Mouse (Mus musculus) ES-E14 (cell line): ENCODE measurements around the gene Ccdc137. TPM values are rescaled to one million over a fixed set of nuclear protein-coding genes. Genes with fewer than 3 reads are reported as not detected.

Experiments
- DNase-seq: peaks from one replicate; pipeline ENCODE4 v3.0.0-alpha.2; 2013; ENCODE audit warnings: low read depth, low spot score
- H3K27ac ChIP-seq: 2 replicates; pipeline ENCODE4 v1.5.1; 2012; ENCODE audit warnings: low read depth, mild to moderate bottlenecking, low read length, moderate library complexity, mixed read lengths; ENCODE audit not compliant: poor library complexity, insufficient read depth, severe bottlenecking
- H3K36me3 ChIP-seq: 2 replicates; pipeline ENCODE4 v1.6.1; 2012; ENCODE audit warnings: mild to moderate bottlenecking, low read length, moderate library complexity, mixed read lengths; ENCODE audit not compliant: control insufficient read depth, poor library complexity, insufficient read depth, severe bottlenecking
- H3K4me1 ChIP-seq, 2 experiments: fragments of 150-350 bp in 1 of 2; sonication (generic) in 1 of 2; 2 replicates each; pipeline ENCODE4 v1.6.1; 2012; ENCODE audit warnings: low read length in 2 of 2, mild to moderate bottlenecking in 1 of 2, mixed read lengths in 1 of 2; ENCODE audit not compliant: control insufficient read depth in 2 of 2, insufficient read depth in 2 of 2, poor library complexity in 1 of 2
- H3K4me3 ChIP-seq, 2 experiments: fragments of 150-350 bp in 1 of 2; sonication (generic) in 1 of 2; 2 replicates each; pipeline ENCODE4 v1.5.1; 2012; ENCODE audit warnings: low read length in 2 of 2, low read depth in 1 of 2, mild to moderate bottlenecking in 1 of 2, mixed read lengths in 1 of 2; ENCODE audit not compliant: insufficient read depth in 1 of 2, poor library complexity in 1 of 2, severe bottlenecking in 1 of 2
- H3K9ac ChIP-seq: 2 replicates; pipeline ENCODE4 v1.6.1; 2012; ENCODE audit warnings: low read depth, mild to moderate bottlenecking, low read length, mixed read lengths; ENCODE audit not compliant: poor library complexity, insufficient read depth, severe bottlenecking
- H3K9me3 ChIP-seq: fragments of 150-350 bp; sonication (generic); 2 replicates; pipeline ENCODE4 v1.6.1; 2012; ENCODE audit warnings: low read depth, mild to moderate bottlenecking, low read length; ENCODE audit not compliant: control insufficient read depth, insufficient read depth
- CHD2 ChIP-seq: IDR thresholded peaks from 2 replicates; pipeline ENCODE4 v1.6.1; 2014; ENCODE audit warnings: mild to moderate bottlenecking, low read depth, low read length, inconsistent platforms
- HCFC1 ChIP-seq: IDR thresholded peaks from 2 replicates; pipeline ENCODE4 v1.6.1; 2012; ENCODE audit warnings: low read length, inconsistent platforms, borderline replicate concordance; ENCODE audit not compliant: insufficient read depth
- MAFK ChIP-seq: IDR thresholded peaks from 2 replicates; pipeline ENCODE4 v1.6.1; 2014; ENCODE audit warnings: mild to moderate bottlenecking, low read depth, low read length, inconsistent platforms; ENCODE audit not compliant: insufficient read depth
- ZC3H11A ChIP-seq: IDR thresholded peaks from 2 replicates; pipeline ENCODE4 v1.6.1; 2012; ENCODE audit warnings: low read depth, mild to moderate bottlenecking, inconsistent platforms, low read length, borderline replicate concordance
- ZNF384 ChIP-seq: IDR thresholded peaks from 2 replicates; pipeline ENCODE4 v1.6.1; 2012; ENCODE audit warnings: low read depth, low read length, inconsistent platforms
- in situ Hi-C, 2 experiments: fragments of 600-800 bp; cut with MboI; formaldehyde crosslinking; loops; one replicate each; pipeline ENCODE4 v1.15.1; 2025; ENCODE audit warnings: low sequenced_read_pairs in 2 of 2, inconsistent platforms in 1 of 2; ENCODE audit not compliant: unreplicated experiment in 2 of 2
- total RNA-seq: library from RNA; depleted of rRNA; stranded (reverse); fragments of 300-350 nt; gene quantifications from 2 replicates; pipeline ENCODE4 v1.2.3, GENCODE M21; 2012

Gene Ccdc137
- total RNA-seq, 1 experiment: 24.6 TPM

- peak overlapping the region; percentile 72 for H3K9ac ChIP-seq
- DNase-seq: no peak
- in situ Hi-C loops: no loop called here
- peak overlapping the region; percentile 72 to 84 for H3K4me3 ChIP-seq
- H3K9me3 ChIP-seq: no peaks in the 10 kb centered on the region
- H3K36me3 ChIP-seq: peaks cover 43% of the 10 kb centered on the region
- peaks cover 3 to 12% of the 10 kb centered on the region in 2 experiments; a peak in 1 of 4 replicates for H3K4me1 ChIP-seq
- H3K27ac ChIP-seq: no peak overlapping the region
- no peak for TF ChIP-seq MAFK
- no peak for TF ChIP-seq ZNF384
- TF ChIP-seq HCFC1: no peak
- no peak for TF ChIP-seq CHD2
- TF ChIP-seq ZC3H11A: no peak
Measured at GRCm38 (mm10) chr11:120492024-120492877, 34.3 kb downstream of the Ccdc137 start.

- no peak overlapping the region for H3K27ac ChIP-seq
- no peak overlapping the region for H3K9ac ChIP-seq
- peaks cover 3 to 12% of the 10 kb centered on the region in 2 experiments; a peak in 1 of 4 replicates for H3K4me1 ChIP-seq
- H3K36me3 ChIP-seq: peaks cover 40% of the 10 kb centered on the region
- H3K4me3 ChIP-seq: peak overlapping the region in 1 of 2 experiments; percentile 84; a peak in 2 of 4 replicates
- in situ Hi-C loops: no loop called here
- TF ChIP-seq ZC3H11A: no peak
- TF ChIP-seq MAFK: no peak
- no peak for TF ChIP-seq CHD2
- TF ChIP-seq ZNF384: no peak
- no peak for TF ChIP-seq HCFC1
- no peak for DNase-seq
- H3K9me3 ChIP-seq: no peaks in the 10 kb centered on the region
Measured at GRCm38 (mm10) chr11:120492878-120493203, 34.9 kb downstream of the Ccdc137 start.

- in situ Hi-C loops: no loop called here
- H3K4me1 ChIP-seq: peaks cover 3 to 12% of the 10 kb centered on the region in 2 experiments; a peak in 1 of 4 replicates
- TF ChIP-seq CHD2 (no peak), MAFK (no peak), HCFC1 (no peak), ZNF384 (no peak), ZC3H11A (no peak)
Measured at GRCm38 (mm10) chr11:120493351-120493750, 35.4 kb downstream of the Ccdc137 start.

GRCm38 (mm10) chr11:120493911-120494310, 36.0 kb downstream of the Ccdc137 start:
- Histone ChIP-seq H3K4me3 (no peak overlapping the region), H3K9ac (no peak overlapping the region), H3K4me1 (peaks cover 3 to 10% of the 10 kb centered on the region in 2 experiments; a peak in 1 of 4 replicates), H3K36me3 (peaks cover 37% of the 10 kb centered on the region), H3K9me3 (no peaks in the 10 kb centered on the region), H3K27ac (no peak overlapping the region)
- in situ Hi-C loops: no loop called here
- TF ChIP-seq ZC3H11A: no peak
- no peak for TF ChIP-seq CHD2
- TF ChIP-seq HCFC1: no peak
- TF ChIP-seq ZNF384: no peak
- TF ChIP-seq MAFK: no peak
- no peak for DNase-seq

More at GRCm38 (mm10) chr11:120493351-120493750, 35.4 kb downstream of the Ccdc137 start:
- Histone ChIP-seq H3K9ac (no peak overlapping the region), H3K4me3 (no peak overlapping the region), H3K36me3 (peaks cover 37% of the 10 kb centered on the region), H3K9me3 (no peaks in the 10 kb centered on the region), H3K27ac (no peak overlapping the region)
- DNase-seq: no peak
